Mouse (Mus musculus): ENCODE results near the gene Ebpl. TPM values are rescaled to one million over a fixed set of nuclear protein-coding genes. Genes with fewer than 3 reads are reported as not detected.
A peak's percentile ranks its signal among the peaks of the same experiment; 100 is the strongest.
"Not testable (repeated sequence)": the region's sequence is repeated elsewhere in the genome, so short reads cannot be mapped to it uniquely, and the experiment has no call there.

Gene Ebpl
- total RNA-seq, 2 experiments from 2014 or later: 5.3 to 6.3 TPM

GRCm38 (mm10) chr14:61327007-61327406 is 33.2 kb downstream of the Ebpl start:
- not testable (repeated sequence) for DNase-seq

GRCm38 (mm10) chr14:61322740-61323139 is 37.5 kb downstream of the Ebpl start:
- no peak for DNase-seq

GRCm38 (mm10) chr14:61321200-61321599 is 39.0 kb downstream of the Ebpl start:
- DNase-seq: no peak

GRCm38 (mm10) chr14:61320765-61321164 is 39.5 kb downstream of the Ebpl start:
- no peak for DNase-seq

DNA sequence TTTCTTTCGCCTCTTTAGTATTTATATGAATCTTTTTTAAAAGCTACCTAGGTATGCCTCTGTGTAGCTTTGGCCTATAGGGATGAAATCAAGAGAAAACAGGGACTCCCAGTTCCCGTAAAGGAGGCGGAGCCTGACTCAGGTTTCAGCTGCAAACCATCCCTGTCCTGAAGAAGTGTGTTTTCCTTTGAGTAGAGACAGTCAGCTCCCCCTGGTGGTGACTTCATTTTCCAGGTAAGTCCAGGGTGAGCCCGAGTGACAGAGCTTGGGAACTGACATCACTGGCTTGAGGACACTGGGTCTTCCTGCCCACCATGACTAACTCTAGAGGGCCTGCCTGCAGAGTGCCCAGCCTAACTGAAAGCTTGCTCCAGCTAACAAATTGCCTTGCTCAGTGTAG is 43.4 kb downstream of the Ebpl start:
- peak in 1 of 2 experiments; percentile 45 for DNase-seq

DNA sequence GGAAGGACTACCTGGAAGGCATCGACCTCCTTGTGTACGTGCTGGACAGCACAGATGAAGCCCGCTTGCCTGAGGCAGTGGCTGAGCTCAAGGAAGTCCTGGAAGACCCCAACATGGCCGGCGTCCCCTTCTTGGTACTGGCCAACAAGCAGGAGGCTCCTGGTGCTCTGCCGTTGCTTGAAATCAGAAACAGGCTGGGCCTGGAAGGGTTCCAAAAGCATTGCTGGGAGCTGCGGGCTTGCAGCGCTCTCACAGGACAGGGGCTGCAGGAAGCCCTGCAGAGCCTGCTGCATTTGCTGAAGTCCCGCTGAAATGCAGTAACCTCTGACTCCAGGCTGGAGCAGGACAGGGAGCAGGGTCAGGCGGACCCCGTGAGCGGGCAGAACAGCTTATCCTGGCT is 49.3 kb downstream of the Ebpl start:
- no peak for DNase-seq

- no peak for DNase-seq
Measured at GRCm38 (mm10) chr14:61310036-61310772, 50.0 kb downstream of the Ebpl start.

DNA sequence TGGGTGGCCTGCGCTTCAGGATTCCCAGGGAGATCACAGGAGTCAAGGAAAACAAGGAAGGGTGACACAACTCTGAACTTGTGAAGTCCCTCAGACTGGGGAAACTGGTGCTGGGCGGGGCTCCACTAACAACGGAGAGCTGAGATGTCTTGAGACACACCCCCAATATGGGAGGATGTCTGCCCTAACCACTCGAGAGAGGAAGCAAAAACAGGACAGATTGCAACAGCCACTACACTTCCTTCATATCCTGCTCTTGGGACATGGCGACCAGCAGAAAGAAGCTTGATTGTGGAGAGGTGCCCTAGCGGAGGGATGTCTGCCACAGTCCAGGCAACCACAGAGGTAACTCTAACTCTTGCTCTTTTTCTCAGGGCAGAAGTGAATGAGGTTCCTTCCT is 50.6 kb downstream of the Ebpl start, which contains the start of gene Arl11:
Gene Arl11 (plus strand): TSS at position 161 of the 400 bp plus-strand sequence.
- DNase-seq: no peak

GRCm38 (mm10) chr14:61303969-61304609 is 56.1 kb downstream of the Ebpl start:
- DNase-seq: no peak

GRCm38 (mm10) chr14:61302428-61302827 is 57.8 kb downstream of the Ebpl start:
- no peak for DNase-seq

DNA sequence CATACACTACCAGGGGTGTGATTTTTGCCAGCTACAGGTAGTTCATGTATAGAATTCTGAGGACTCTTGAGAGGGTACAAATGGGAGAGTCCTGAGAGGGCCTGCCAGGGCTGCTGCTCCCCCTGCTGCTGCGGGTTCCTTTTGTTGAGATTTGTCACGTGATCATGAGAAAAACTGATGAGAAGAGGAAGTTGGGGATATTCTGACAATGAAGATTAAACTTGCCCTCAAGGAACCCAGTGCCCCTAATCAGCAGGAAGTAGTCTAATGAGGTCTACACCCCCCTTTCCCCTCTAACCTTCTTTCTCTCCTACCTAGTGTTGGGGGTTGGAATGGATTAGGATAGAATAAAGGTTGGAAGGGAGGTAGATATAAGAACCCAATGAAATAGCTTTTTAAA is 58.9 kb downstream of the Ebpl start:
- no peak for DNase-seq

- no peak for DNase-seq
Measured at GRCm38 (mm10) chr14:61299810-61300209, 60.4 kb downstream of the Ebpl start.

DNA sequence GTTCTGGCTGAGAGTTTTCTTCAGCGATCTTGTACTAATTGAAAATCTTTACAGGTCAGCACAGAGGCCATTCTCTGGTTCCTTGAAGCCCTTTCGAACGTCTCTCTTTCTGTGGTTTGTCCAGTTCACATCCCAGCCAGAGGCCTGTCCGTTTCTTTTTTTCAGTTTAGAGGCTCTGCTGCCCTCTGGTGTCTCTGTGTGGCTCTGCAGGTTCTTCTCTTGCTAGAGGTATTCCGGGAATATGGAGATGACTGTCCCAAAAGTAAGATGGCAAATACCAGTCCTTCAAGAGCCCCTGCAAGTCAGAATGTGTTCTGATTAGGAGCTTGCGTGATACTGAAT is 65.5 kb downstream of the Ebpl start:
- DNase-seq: peak; percentile 28 to 31

GRCm38 (mm10) chr14:61293884-61294737 is 66.1 kb downstream of the Ebpl start:
- DNase-seq: peak; percentile 32 to 60

DNA sequence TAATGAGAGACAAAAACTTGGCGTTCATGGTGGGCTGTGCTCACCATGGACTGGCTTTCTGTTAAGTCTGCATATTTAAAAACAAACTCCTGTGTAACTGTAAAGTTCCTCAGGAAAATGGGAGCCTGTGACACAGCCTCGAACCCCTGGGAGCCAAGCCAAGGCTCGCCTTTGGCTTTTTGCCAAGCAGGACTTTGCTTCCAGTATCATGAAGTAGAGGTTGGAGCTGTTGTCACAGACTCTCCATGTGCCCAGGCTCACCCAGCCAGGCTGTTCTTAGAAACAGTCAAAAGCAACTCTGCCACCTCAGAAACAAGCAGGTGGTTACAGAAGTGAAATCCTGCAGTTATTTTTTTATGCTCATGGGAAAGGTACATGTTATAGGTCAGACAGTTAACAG is 69.6 kb downstream of the Ebpl start:
- DNase-seq: no peak

DNA sequence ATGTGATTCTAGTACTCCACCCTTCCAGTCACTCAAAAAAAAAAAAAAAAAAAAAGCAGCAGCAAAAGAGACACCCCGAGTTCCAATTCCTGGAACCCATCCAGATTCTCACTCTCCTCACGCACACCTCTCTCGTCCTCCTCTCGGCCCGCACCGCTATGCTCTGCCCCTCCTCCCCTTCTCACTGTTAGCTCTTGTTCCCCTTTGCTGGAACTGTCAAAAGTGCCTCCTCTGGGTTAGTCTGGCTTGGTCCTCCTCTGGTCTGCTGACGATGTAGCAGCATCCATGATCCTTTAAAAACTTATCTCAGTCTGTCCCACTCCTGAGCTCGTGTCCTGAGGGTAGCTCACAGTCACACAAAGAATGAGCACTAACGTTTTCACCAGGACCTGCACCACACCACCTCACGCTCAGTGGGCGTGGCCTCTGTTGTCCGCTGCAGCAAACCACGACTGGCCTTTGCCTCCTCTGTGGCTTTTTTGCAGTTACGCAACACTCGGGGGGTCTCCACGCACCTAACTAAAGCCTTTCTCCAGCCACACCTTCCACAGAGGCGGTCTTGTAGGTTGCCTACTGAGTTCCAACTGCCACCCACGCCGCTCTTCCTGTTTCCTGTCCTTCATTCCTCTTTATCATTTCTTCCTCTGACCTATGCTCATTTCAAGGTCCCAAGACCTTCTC is 71.5 kb downstream of the Ebpl start:
- DNase-seq: no peak

Other genes starting within 250 kb of the Ebpl start
- gene Sacs, start 222.0 kb downstream of the Ebpl start, total RNA-seq (2021): 10 to 100 TPM; 58.3 to 59.1 TPM
- gene Sgcg, start 101.9 kb downstream of the Ebpl start, total RNA-seq (2021): not detected
- gene Arl11, start 50.7 kb downstream of the Ebpl start, total RNA-seq (2021): under 1 TPM; 0.22 to 0.68 TPM
- gene Kpna3, start 79.4 kb upstream of the Ebpl start, total RNA-seq (2021): 10 to 100 TPM; 69.7 to 72.0 TPM
- gene Spryd7, start 196.4 kb upstream of the Ebpl start, total RNA-seq (2021): 10 to 100 TPM; 46.2 to 50.9 TPM
- 10 to 100 TPM; 14.1 to 14.2 TPM for gene Trim13, start 237.8 kb upstream of the Ebpl start, total RNA-seq (2021)
- gene Kcnrg, start 247.0 kb upstream of the Ebpl start, total RNA-seq (2021): 1 to 10 TPM in 1 of 2 experiments, under 1 TPM in 1; 0.87 to 1.1 TPM